Mouse (Mus musculus) embryo, embryonic 11.5 days (tissue): ENCODE results near the gene Faap20.
A peak's percentile ranks its signal among the peaks of the same experiment; 100 is the strongest.
"Not testable (repeated sequence)": the region's sequence is repeated elsewhere in the genome, so short reads cannot be mapped to it uniquely, and the experiment has no call there.

Experiments used
- DNase-seq: peaks from one replicate; pipeline ENCODE4 v3.0.0-alpha.2; 2012; ENCODE audit warnings: low read depth, low spot score

Gene Faap20

GRCm38 (mm10) chr4:155246691-155247105, 2.9 kb upstream of the Faap20 start:
- DNase-seq = no peak

- DNase-seq = not testable (repeated sequence)
These were observed 1.5 kb upstream of the Faap20 start for GRCm38 (mm10) chr4:155248054-155248453.

GRCm38 (mm10) chr4:155249257-155249647, 350 bp upstream of the Faap20 start:
- peak; percentile 95 for DNase-seq

GRCm38 (mm10) chr4:155250361-155251117, 937 bp downstream of the Faap20 start:
- no peak for DNase-seq

- no peak for DNase-seq
These were observed 1.5 kb downstream of the Faap20 start for GRCm38 (mm10) chr4:155251147-155251546.

- no peak for DNase-seq
These were observed 2.7 kb downstream of the Faap20 start for GRCm38 (mm10) chr4:155252253-155252652.

- DNase-seq = no peak
These were observed 15.1 kb downstream of the Faap20 start for GRCm38 (mm10) chr4:155264521-155265321.

- no peak for DNase-seq
These were observed 17.5 kb downstream of the Faap20 start for GRCm38 (mm10) chr4:155267047-155267543.

GRCm38 (mm10) chr4:155267639-155268175, 18.1 kb downstream of the Faap20 start:
- DNase-seq = no peak

- no peak for DNase-seq
These were observed 18.8 kb downstream of the Faap20 start for GRCm38 (mm10) chr4:155268382-155268781.

- DNase-seq = no peak
These were observed 24.8 kb downstream of the Faap20 start for GRCm38 (mm10) chr4:155274451-155274850.

- DNase-seq = no peak
These were observed 25.2 kb downstream of the Faap20 start for GRCm38 (mm10) chr4:155274851-155275250.

- no peak for DNase-seq
These were observed 28.4 kb downstream of the Faap20 start for GRCm38 (mm10) chr4:155277963-155278362.

- no peak for DNase-seq
These were observed 29.5 kb downstream of the Faap20 start for GRCm38 (mm10) chr4:155279054-155279453.

GRCm38 (mm10) chr4:155279926-155280767, 30.5 kb downstream of the Faap20 start:
- DNase-seq = no peak

GRCm38 (mm10) chr4:155280768-155281121, 31.1 kb downstream of the Faap20 start:
- no peak for DNase-seq

GRCm38 (mm10) chr4:155281227-155281626, 31.6 kb downstream of the Faap20 start:
- no peak for DNase-seq

- DNase-seq = no peak
These were observed 32.0 kb downstream of the Faap20 start for GRCm38 (mm10) chr4:155281652-155282051.

GRCm38 (mm10) chr4:155282231-155282630, 32.6 kb downstream of the Faap20 start:
- DNase-seq = no peak

- DNase-seq = peak; percentile 45
These were observed 33.5 kb downstream of the Faap20 start for GRCm38 (mm10) chr4:155283001-155283503.

GRCm38 (mm10) chr4:155283585-155283984, 34.0 kb downstream of the Faap20 start:
- DNase-seq = no peak
